ENCODE assay signal across 23 mouse cellular contexts in genomic region chr14:122377681-122378080, GRCm38 (mm10).
DNase-seq lines count a peak whose midpoint lies in the region; ATAC-seq and TF ChIP-seq lines count a peak whose summit lies in the region.
"Had no signal": no experiment of that assay in that cellular context is flagged by ENCODE, and none has a peak within 500 bp of the region (broad histone marks: within the 10 kb centered on the region; RNA-seq: fewer than 3 reads in every experiment).

No protein-coding gene starts in this region.

- H3K4me2 ChIP-seq in midbrain, embryonic 13.5 days (replicated peaks) = peak overlapping the region; percentile 21
- H3K4me2 ChIP-seq: heart, embryonic 11.5 days; limb, embryonic 12.5 days; liver, embryonic 13.5 days; lung, embryonic 15.5 days; neural tube, embryonic 12.5 days had no signal

- peak in 1 of 2 experiments; percentile 53 for DNase-seq in cerebellum, adult 2 months
- DNase-seq in cerebellum, postnatal 4 days (ENCODE audit: low spot score in 2 of 2) = no peak
- peak; percentile 52 for DNase-seq in heart, adult 11 months
- no peak for DNase-seq in heart, adult 18-20 months
- peak; percentile 41 for DNase-seq in brain, embryonic 14.5 days (ENCODE audit: low read depth)
- DNase-seq in liver = no peak
- DNase-seq in lung, postnatal 36 days = no peak
- DNase-seq: adrenal gland, adult 8-10 months; embryo, embryonic 11 days; gastrocnemius, postnatal 25 days; heart, postnatal 14 days; kidney, adult 2 months; kidney, postnatal 10 days; liver, embryonic 13.5 days; right cerebral cortex, postnatal 4 days had no signal

- no peaks in the 10 kb centered on the region for H3K27me3 ChIP-seq in cerebellum, adult 2 months (ENCODE audit: control insufficient read depth, insufficient read depth, low read length)
- peaks cover 76% of the 10 kb centered on the region for H3K27me3 ChIP-seq in midbrain, embryonic 13.5 days
- H3K27me3 ChIP-seq: liver, embryonic 13.5 days; Patski had no signal

- 39% methylated on average over 6 of the region's 6 CpGs for WGBS in cerebellum, adult 2 months
- 22% methylated on average over 6 of the region's 6 CpGs for WGBS in midbrain, embryonic 13.5 days

- H3K36me3 ChIP-seq in midbrain, embryonic 13.5 days = no peaks in the 10 kb centered on the region
- H3K36me3 ChIP-seq: limb, embryonic 12.5 days; liver, embryonic 13.5 days; lung, embryonic 15.5 days; neural tube, embryonic 12.5 days had no signal

- TF ChIP-seq CTCF in cerebellum, adult 2 months (IDR thresholded peaks at IDR 0.05; ENCODE audit: borderline replicate concordance, insufficient read depth, low read depth, low read length) = no peak
- no peak for TF ChIP-seq CTCF in brain, embryonic 14.5 days (IDR thresholded peaks at IDR 0.05; ENCODE audit: borderline replicate concordance, extremely low read depth, insufficient read depth, insufficient read length)

- no peak for ATAC-seq in midbrain, embryonic 13.5 days
- ATAC-seq: CD4-positive, CD25-positive, alpha-beta regulatory T cell, adult 4 months; inflammation-experienced regulatory T-cells, adult 6 months; Patski had no signal

- no peaks in the 10 kb centered on the region for H3K9me3 ChIP-seq in midbrain, embryonic 13.5 days
- H3K9me3 ChIP-seq: limb, embryonic 12.5 days; liver, embryonic 13.5 days; lung, embryonic 15.5 days; neural tube, embryonic 12.5 days had no signal

- no peak overlapping the region for H3K9ac ChIP-seq in midbrain, embryonic 13.5 days (replicated peaks)
- H3K9ac ChIP-seq: limb, embryonic 12.5 days; liver, embryonic 13.5 days; lung, embryonic 15.5 days; neural tube, embryonic 12.5 days had no signal

- H3K4me1 ChIP-seq in cerebellum, adult 2 months (ENCODE audit: control insufficient read depth, insufficient read depth, low read length) = peaks cover 11% of the 10 kb centered on the region; the same call in 1 of the 2 replicates
- peaks cover 44% of the 10 kb centered on the region for H3K4me1 ChIP-seq in midbrain, embryonic 13.5 days (replicated peaks)
- H3K4me1 ChIP-seq: liver, embryonic 13.5 days; lung, embryonic 15.5 days had no signal

- H3K27ac ChIP-seq in cerebellum, adult 2 months (ENCODE audit: insufficient read depth, low read length) = peak overlapping the region; percentile 85; the same call in 1 of the 2 replicates
- H3K27ac ChIP-seq in midbrain, embryonic 13.5 days = peak overlapping the region; percentile 53
- H3K27ac ChIP-seq: limb, embryonic 12.5 days; liver, embryonic 13.5 days; lung, embryonic 15.5 days; neural tube, embryonic 12.5 days had no signal

- no peak overlapping the region for H3K4me3 ChIP-seq in cerebellum, adult 2 months (replicated peaks; ENCODE audit: insufficient read depth, low read depth, low read length)
- H3K4me3 ChIP-seq in midbrain, embryonic 13.5 days (replicated peaks) = no peak overlapping the region
- H3K4me3 ChIP-seq: limb, embryonic 12.5 days; liver, embryonic 13.5 days; lung, embryonic 15.5 days; neural tube, embryonic 12.5 days had no signal

- TF ChIP-seq POLR2A in cerebellum, adult 2 months (IDR thresholded peaks at IDR 0.05; ENCODE audit: borderline replicate concordance, insufficient read depth, low read length) = no peak
- TF ChIP-seq POLR2A in brain, embryonic 14.5 days (IDR thresholded peaks at IDR 0.05; ENCODE audit: borderline replicate concordance, extremely low read depth, insufficient read depth, insufficient read length, poor library complexity, severe bottlenecking) = no peak

Comparison
In these comparisons a context has a peak if more than half of its experiments do, and no peak if none do; other contexts are left out.
1. DNase-seq: peak in heart, adult 11 months (single experiment) and brain, embryonic 14.5 days (single experiment); none in cerebellum, postnatal 4 days (0 of 2), heart, adult 18-20 months (0 of 2), liver (single experiment) and lung, postnatal 36 days (single experiment).